ENCODE assay signal across 17 mouse cellular contexts in the genomic region with DNA sequence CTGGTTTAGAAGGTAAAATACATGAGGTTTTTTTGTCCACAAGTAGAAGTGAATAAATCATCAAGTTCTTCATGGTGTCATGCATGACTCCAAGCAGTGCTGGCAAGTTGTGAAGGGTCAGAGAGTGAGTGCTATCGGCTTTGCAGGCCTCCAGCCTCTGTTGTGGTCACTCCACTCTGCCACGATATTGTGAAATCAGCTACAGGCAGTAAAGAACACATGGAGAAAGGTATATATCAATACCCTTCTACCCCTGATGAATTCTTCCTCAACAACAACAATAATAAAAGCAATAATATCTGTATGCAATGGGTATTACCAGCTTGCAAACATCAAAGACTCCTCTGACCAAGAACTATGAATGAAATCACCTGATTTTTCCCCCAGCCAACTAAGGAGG.
"Had no signal": no experiment of that assay in that cellular context is flagged by ENCODE, and none has a peak within 500 bp of the region (broad histone marks: within the 10 kb centered on the region; RNA-seq: fewer than 3 reads in every experiment).

No protein-coding gene starts in this region.

- H3K36me3 ChIP-seq: midbrain, embryonic 10.5 days; midbrain, embryonic 12.5 days; neural tube, embryonic 13.5 days; neural tube, embryonic 15.5 days had no signal

- H3K27me3 ChIP-seq: midbrain, embryonic 12.5 days; neural tube, embryonic 13.5 days; neural tube, embryonic 15.5 days had no signal

- H3K9me3 ChIP-seq: midbrain, embryonic 12.5 days; neural tube, embryonic 13.5 days; neural tube, embryonic 15.5 days had no signal

- H3K27ac ChIP-seq: midbrain, embryonic 10.5 days; midbrain, embryonic 12.5 days; neural tube, embryonic 13.5 days; neural tube, embryonic 15.5 days had no signal

- H3K4me3 ChIP-seq: midbrain, embryonic 10.5 days; midbrain, embryonic 12.5 days; myocyte; neural tube, embryonic 13.5 days; neural tube, embryonic 15.5 days had no signal

- DNase-seq: lung, adult 18-20 months; lung, embryonic 14.5 days; lung, postnatal 10 days; lung, postnatal 4 days; midbrain, embryonic 14.5 days; right cerebral cortex, adult 18-20 months; right cerebral cortex, postnatal 25 days; right cerebral cortex, postnatal 4 days; spleen, adult 18-20 months; thymus, adult 18-20 months; thymus, postnatal 14 days; thymus, postnatal 36 days had no signal

- H3K4me1 ChIP-seq: neural tube, embryonic 15.5 days had no signal
